Mouse (Mus musculus): Measurements from ENCODE around the gene Prss37. TPM values are rescaled to one million over a fixed set of nuclear protein-coding genes. Genes with fewer than 3 reads are reported as not detected.

Prss37 gene
- not detected for total RNA-seq (2021)
- long read RNA-seq, experiment 1 = 0 reads
- long read RNA-seq, experiment 2 = 0 reads

DNA sequence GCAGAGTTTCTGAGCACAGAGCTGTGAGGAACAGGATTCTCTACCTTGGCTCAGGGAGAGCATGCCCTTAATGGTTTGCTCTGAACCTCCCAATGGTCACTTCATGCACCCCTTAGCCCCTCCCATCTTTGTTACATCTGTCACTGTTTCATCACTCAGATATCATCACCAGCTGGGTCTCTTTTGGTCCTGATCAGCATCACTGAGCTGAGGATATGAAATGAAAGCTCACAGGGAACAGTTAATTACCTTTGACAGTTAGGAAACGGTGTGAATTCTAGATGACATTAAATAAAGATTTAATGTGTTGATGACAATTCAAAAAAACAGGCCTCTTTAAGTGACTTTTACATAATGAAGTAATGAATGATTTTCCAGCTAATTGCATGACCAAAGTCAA lies at the start of gene Prss37:
TSS of gene Prss37 (minus strand) at position 101 of the 400 bp plus-strand sequence.
- DNase-seq = no peak

DNA sequence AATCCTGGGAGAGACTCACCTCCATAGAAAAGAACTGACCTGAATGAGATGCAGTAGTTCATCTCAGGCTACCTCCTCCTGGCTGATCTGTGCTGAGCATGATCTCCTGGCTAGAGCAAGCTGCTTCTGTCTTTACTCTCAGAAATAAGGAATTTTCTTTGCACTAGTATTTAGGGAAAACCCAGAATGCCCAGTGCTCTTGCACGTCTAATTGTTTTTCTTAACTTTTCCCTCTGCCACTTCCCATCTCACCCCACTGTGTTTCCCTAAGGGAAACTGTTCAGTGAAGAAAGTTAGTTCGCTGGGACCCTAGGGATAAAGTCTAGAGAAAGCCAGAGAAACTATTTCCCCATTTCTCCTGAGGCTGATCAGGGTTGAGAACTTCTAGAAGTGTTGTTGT lies 35.6 kb upstream of the Prss37 start, which contains the start of gene Olfr461:
TSS of gene Olfr461 (minus strand) at position 101 of the 400 bp plus-strand sequence.
- no peak for DNase-seq

DNA sequence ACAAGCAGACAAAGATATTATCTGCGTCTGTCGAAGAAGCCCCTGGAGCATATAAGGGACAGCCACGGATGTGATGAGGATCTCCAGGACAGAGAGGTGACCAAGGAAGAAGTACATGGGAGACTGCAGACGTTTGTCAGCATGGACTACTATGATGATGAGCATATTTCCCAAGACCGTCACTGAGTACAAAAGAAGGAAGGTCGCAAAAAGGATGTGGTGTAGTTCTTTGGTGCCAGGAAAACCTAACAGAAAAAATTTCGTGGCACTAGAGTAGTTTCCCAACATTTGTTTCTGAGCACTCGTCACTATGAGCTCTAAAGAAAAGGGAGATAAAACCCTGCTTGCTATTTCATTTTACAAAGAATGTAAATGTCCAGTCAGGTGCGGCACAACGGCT lies 25.4 kb upstream of the Prss37 start:
- no peak for DNase-seq

DNA sequence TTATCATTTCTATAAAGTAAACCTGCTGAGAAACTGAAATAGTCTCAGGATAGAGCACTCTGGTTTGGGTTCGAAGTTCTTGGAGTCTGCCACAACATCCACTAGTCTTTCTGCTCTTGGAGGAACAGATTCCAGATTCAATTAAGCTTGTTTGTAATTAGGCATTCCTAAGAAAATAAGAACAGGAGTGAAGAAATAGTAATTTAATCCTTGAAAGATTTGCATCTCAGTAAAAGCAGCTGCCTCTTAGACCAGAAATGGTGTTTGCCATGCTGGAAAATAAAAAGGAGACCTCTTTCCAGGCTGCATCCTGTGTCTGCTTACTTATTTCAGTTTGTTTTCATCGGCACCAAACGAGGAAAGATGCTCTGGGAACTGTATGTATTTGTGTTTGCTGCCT lies 26.1 kb downstream of the Prss37 start, which contains the start of gene Tas2r108:
TSS of gene Tas2r108 (plus strand) at position 301 of the 400 bp plus-strand sequence.
- DNase-seq = no peak

DNA sequence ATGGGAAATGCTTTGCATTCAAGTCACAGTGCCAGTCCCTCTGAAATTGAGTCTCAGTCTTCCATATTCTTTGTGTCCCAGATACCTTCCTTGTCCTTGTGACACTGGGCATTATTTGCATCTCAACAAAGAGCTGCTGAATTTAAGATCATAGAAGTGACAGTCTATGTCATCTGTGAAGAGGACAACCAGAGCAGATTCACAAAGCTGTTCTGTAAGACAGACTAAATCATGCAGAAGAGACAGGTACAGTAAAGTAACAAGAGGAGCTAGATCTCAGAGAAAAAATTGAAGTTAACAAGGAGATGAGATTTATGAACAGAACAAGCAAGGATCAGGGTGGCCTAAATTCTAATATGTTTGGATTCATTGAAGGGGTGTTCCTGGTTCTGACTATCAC lies 28.4 kb downstream of the Prss37 start, which contains the start of gene Tas2r137:
TSS of gene Tas2r137 (plus strand) at position 301 of the 400 bp plus-strand sequence.
- DNase-seq = no peak

DNA sequence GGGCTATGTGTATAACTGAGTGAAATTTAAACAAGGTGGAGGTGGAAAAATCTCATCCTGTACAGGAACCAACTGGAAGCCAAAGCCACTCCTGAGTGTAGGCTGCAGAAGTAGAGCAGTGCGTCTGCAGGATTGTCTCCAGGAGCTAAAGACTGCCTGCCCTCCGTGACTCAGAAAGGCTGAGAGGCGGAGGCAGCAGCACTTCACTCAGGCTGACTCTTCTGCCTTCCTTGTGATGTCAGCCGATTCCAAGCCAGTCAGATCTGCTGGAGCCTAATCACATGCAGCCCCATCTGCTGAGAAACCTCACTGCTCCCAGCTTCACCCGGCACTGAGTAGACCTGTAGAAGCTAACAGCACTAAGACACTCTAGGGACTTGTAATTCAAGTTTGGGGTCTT lies 37.0 kb downstream of the Prss37 start:
- DNase-seq = no peak

DNA sequence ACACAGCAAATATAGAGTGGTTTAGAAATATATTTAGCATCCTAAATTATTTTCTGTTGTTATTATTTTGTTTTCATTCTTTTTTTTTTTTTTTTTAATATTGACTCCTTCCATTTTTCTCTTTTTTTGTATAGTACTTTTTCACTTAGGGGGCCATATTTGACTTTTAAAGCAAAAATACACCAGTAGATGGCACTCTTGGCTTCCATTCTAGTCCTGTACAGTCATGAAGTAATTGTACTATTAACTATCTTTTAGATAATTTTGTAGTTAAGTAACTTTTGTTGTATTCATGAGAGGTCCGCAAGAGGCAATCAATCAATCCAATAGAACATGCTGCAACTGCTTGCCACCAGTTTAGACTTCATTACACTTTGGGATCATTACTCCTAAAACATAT lies 39.6 kb downstream of the Prss37 start:
- DNase-seq = peak in 1 of 2 experiments; percentile 12

DNA sequence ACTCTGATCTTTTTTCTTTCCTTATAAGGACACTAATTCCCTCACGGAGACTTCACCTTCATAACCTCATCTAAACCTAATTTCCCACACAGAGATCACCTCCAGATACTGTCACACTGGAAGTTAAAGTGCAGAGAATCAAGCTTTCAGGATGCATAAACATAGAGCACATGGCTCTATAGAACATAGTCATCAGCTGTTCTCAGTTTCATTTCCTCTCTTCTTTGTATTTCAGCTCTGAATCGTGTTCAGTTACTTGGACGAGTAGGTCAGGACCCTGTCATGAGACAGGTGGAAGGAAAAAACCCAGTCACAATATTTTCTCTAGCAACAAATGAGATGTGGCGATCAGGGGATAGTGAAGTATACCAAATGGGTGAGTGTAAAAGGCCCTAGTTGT lies 43.2 kb downstream of the Prss37 start:
- no peak for DNase-seq

DNA sequence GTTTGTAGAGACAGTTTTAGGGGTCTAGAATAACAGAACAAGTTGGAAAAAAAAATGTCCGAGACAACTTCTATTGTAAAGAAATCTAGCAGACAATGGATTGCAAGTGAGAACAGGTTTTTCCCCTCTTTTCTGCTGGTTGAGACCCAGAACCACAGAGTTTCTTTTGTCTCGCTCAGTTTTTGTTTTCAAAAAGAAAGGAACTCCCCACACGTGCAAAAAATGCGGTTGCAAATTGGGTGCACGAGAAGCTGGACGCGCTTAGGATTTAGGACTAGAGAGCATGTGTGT lies 47.6 kb downstream of the Prss37 start:
- peak in 1 of 2 experiments; percentile 1 for DNase-seq

DNA sequence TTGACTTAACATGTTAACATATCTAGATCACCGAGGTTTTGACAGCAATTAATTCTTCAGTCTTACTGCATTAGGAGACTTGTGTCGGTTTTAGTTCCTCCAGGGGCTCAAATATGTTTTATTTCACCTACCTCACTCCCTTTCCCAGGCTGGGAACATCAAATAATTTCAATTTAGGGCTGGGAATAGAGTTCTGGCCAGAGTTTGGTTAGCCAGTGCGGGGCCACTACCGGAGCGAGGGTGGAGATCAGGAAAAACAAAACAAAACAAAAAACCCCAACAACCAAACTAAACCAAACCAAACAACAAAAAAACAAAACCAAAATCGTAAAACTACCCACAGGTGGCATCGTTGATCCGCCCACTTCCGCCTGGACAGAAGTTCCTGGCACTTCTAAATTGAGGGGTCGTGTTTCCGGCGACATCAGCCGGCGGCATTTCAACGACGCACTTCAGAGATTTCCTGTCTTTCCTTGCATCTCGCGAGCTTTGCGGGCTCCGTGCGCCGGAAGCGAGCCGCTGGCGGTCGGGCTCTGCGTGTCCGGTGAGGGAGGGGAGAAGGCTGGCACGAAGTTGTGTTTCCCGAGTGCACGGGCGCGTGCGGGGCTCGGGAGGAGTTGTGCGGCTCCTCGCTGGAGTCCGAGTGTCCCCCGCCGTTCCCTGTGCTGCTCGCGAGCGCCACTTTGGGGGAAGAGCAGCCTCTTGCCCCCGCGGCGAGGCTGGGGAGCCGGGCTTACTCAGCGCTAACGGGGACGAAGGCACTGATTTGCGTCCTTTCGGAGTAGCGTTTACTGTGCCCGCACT lies 48.2 kb downstream of the Prss37 start, which contains the start of gene Ssbp1:
TSS of gene Ssbp1 (plus strand) at position 437 of the 804 bp plus-strand sequence.
- DNase-seq = peak; percentile 94

DNA sequence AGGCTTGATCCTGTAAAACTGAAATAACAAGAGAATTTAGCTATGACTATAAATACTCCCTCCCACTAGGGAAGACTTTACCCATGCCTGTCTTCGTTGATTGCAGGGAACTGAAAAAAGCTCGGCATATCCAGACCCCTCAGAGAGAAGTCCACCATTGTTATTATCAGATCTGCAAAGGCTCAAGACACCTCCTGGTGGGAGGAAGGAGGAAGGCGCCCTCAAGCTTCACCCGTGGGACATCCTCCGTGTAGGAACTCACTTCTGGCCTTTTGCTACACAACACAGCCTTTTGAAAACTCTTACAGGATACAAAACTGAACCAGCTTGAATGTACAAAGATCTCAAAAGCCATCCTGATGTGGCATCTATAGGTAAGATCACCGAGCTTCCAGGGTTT lies 53.6 kb downstream of the Prss37 start:
- DNase-seq = no peak

Other genes with a start within 250 kb of the Prss37 start
- 10 to 100 TPM; 17.2 to 18.7 TPM for gene Agk, start 194.3 kb downstream of the Prss37 start, total RNA-seq (2021)
- 1 to 10 TPM; 4.0 to 4.3 TPM for gene E330009J07Rik, start 83.4 kb downstream of the Prss37 start, total RNA-seq (2021)
- not detected for gene Wee2, start 80.4 kb downstream of the Prss37 start, total RNA-seq (2021)
- 10 to 100 TPM; 31.9 to 32.3 TPM for gene Ssbp1, start 48.2 kb downstream of the Prss37 start, total RNA-seq (2021)
- gene Tas2r137, start 28.3 kb downstream of the Prss37 start, total RNA-seq (2021) = not detected
- not detected for gene Tas2r108, start 26.0 kb downstream of the Prss37 start, total RNA-seq (2021)
- gene Olfr461, start 35.5 kb upstream of the Prss37 start, total RNA-seq (2021) = not detected
- not detected for gene Olfr460, start 50.0 kb upstream of the Prss37 start, total RNA-seq (2021)
- under 1 TPM; 0.54 to 0.92 TPM for gene Clec5a, start 66.3 kb upstream of the Prss37 start, total RNA-seq (2021)
- not detected for gene Tas2r138, start 93.8 kb upstream of the Prss37 start, total RNA-seq (2021)
- gene Mgam, start 109.3 kb upstream of the Prss37 start, total RNA-seq (2021) = under 1 TPM; 0.10 to 0.12 TPM

Data from heart, adult 18-20 months (tissue).